Mouse (Mus musculus): ENCODE data around the gene Ogfod1. TPM values are rescaled to one million over a fixed set of nuclear protein-coding genes. Genes with fewer than 3 reads are reported as not detected.

Gene Ogfod1
- total RNA-seq, 1 experiment from 2014 or later = 7.8 TPM

GRCm38 (mm10) chr8:94057157-94057854 is 20.3 kb downstream of the Ogfod1 start:
- 0 out of 2 replicates have a peak, but pooled peaks have one; percentile 22 for ATAC-seq (replicated peaks; ENCODE audit: insufficient number of reproducible peaks, low FRiP score, low TSS enrichment, poor library complexity, severe bottlenecking)

GRCm38 (mm10) chr8:94066121-94066863 is 29.3 kb downstream of the Ogfod1 start:
- no peak for ATAC-seq (replicated peaks; ENCODE audit: insufficient number of reproducible peaks, low FRiP score, low TSS enrichment, poor library complexity, severe bottlenecking)

- no peak for ATAC-seq (replicated peaks; ENCODE audit: insufficient number of reproducible peaks, low FRiP score, low TSS enrichment, poor library complexity, severe bottlenecking)
Observed at GRCm38 (mm10) chr8:94068793-94069192, 31.8 kb downstream of the Ogfod1 start.

- peak; percentile 36; the same call in 1 of the 2 replicates for ATAC-seq (replicated peaks; ENCODE audit: insufficient number of reproducible peaks, low FRiP score, low TSS enrichment, poor library complexity, severe bottlenecking)
Observed at GRCm38 (mm10) chr8:94076461-94077192, 39.6 kb downstream of the Ogfod1 start.

GRCm38 (mm10) chr8:94087964-94088363 is 51.0 kb downstream of the Ogfod1 start:
- no peak for ATAC-seq (replicated peaks; ENCODE audit: insufficient number of reproducible peaks, low FRiP score, low TSS enrichment, poor library complexity, severe bottlenecking)

GRCm38 (mm10) chr8:94089715-94090114 is 52.7 kb downstream of the Ogfod1 start:
- ATAC-seq (replicated peaks; ENCODE audit: insufficient number of reproducible peaks, low FRiP score, low TSS enrichment, poor library complexity, severe bottlenecking) = no peak

GRCm38 (mm10) chr8:94092848-94093247 is 55.9 kb downstream of the Ogfod1 start:
- ATAC-seq (replicated peaks; ENCODE audit: insufficient number of reproducible peaks, low FRiP score, low TSS enrichment, poor library complexity, severe bottlenecking) = no peak

- no peak for ATAC-seq (replicated peaks; ENCODE audit: insufficient number of reproducible peaks, low FRiP score, low TSS enrichment, poor library complexity, severe bottlenecking)
Observed at GRCm38 (mm10) chr8:94094281-94094680, 57.3 kb downstream of the Ogfod1 start.

- ATAC-seq (replicated peaks; ENCODE audit: insufficient number of reproducible peaks, low FRiP score, low TSS enrichment, poor library complexity, severe bottlenecking) = peak; percentile 97
Observed at GRCm38 (mm10) chr8:94098081-94098974, 61.3 kb downstream of the Ogfod1 start, which contains the start of gene Bbs2. TSS of gene Bbs2 (minus strand) at chr8:94098928.

GRCm38 (mm10) chr8:94098996-94099395 is 62.0 kb downstream of the Ogfod1 start:
- no peak for ATAC-seq (replicated peaks; ENCODE audit: insufficient number of reproducible peaks, low FRiP score, low TSS enrichment, poor library complexity, severe bottlenecking)

GRCm38 (mm10) chr8:94104146-94104545 is 67.1 kb downstream of the Ogfod1 start:
- ATAC-seq (replicated peaks; ENCODE audit: insufficient number of reproducible peaks, low FRiP score, low TSS enrichment, poor library complexity, severe bottlenecking) = no peak

GRCm38 (mm10) chr8:94107871-94108270 is 70.9 kb downstream of the Ogfod1 start:
- no peak for ATAC-seq (replicated peaks; ENCODE audit: insufficient number of reproducible peaks, low FRiP score, low TSS enrichment, poor library complexity, severe bottlenecking)

- ATAC-seq (replicated peaks; ENCODE audit: insufficient number of reproducible peaks, low FRiP score, low TSS enrichment, poor library complexity, severe bottlenecking) = no peak
Observed at GRCm38 (mm10) chr8:94109396-94109795, 72.4 kb downstream of the Ogfod1 start.

- ATAC-seq (replicated peaks; ENCODE audit: insufficient number of reproducible peaks, low FRiP score, low TSS enrichment, poor library complexity, severe bottlenecking) = no peak
Observed at GRCm38 (mm10) chr8:94109835-94110234, 72.8 kb downstream of the Ogfod1 start.

GRCm38 (mm10) chr8:94110526-94111177 is 73.7 kb downstream of the Ogfod1 start:
- no peak for ATAC-seq (replicated peaks; ENCODE audit: insufficient number of reproducible peaks, low FRiP score, low TSS enrichment, poor library complexity, severe bottlenecking)

- no peak for ATAC-seq (replicated peaks; ENCODE audit: insufficient number of reproducible peaks, low FRiP score, low TSS enrichment, poor library complexity, severe bottlenecking)
Observed at GRCm38 (mm10) chr8:94113435-94113834, 76.4 kb downstream of the Ogfod1 start.

GRCm38 (mm10) chr8:94113972-94114371 is 77.0 kb downstream of the Ogfod1 start:
- ATAC-seq (replicated peaks; ENCODE audit: insufficient number of reproducible peaks, low FRiP score, low TSS enrichment, poor library complexity, severe bottlenecking) = no peak

All from monocyte, adult 5-6 weeks (primary cell).